Mouse (Mus musculus) limb, embryonic 11.5 days (tissue): ENCODE measurements around the gene Tmem196. TPM values are rescaled to one million over a fixed set of nuclear protein-coding genes. Genes with fewer than 3 reads are reported as not detected.

Experiments used
- ATAC-seq: fragments of 200-750 bp; cut with Nextera tagmentation; 2 replicates; pipeline ENCODE4 v1.8.0; 2017; ENCODE audit warnings: low read depth; ENCODE audit not compliant: insufficient number of reproducible peaks, low FRiP score, low TSS enrichment
- DNase-seq: peaks from one replicate; pipeline ENCODE4 v3.0.0-alpha.2; 2015; ENCODE audit warnings: low spot score
- H3K27ac ChIP-seq: fragments of 300-500 bp; sonication (generic); replicated peaks from 2 replicates; pipeline ENCODE4 v1.5.1; 2014; ENCODE audit warnings: low read depth, mild to moderate bottlenecking, low read length
- H3K27me3 ChIP-seq: fragments of 300-500 bp; sonication (generic); 2 replicates; pipeline ENCODE4 v1.6.1; 2014; ENCODE audit warnings: mild to moderate bottlenecking, low read length, mixed read lengths; ENCODE audit not compliant: control insufficient read depth, insufficient read depth
- H3K36me3 ChIP-seq: fragments of 300-500 bp; sonication (generic); 2 replicates; pipeline ENCODE4 v1.6.1; 2014; ENCODE audit warnings: mild to moderate bottlenecking, low read length, moderate library complexity, mixed read lengths; ENCODE audit not compliant: control insufficient read depth, insufficient read depth
- H3K4me1 ChIP-seq: fragments of 300-500 bp; sonication (generic); 2 replicates; pipeline ENCODE4 v1.6.1; 2014; ENCODE audit warnings: low read length, mixed read lengths; ENCODE audit not compliant: control insufficient read depth, insufficient read depth
- H3K4me2 ChIP-seq: fragments of 300-500 bp; sonication (generic); 2 replicates; pipeline ENCODE4 v1.6.1; 2014; ENCODE audit warnings: low read depth, mild to moderate bottlenecking, moderate library complexity; ENCODE audit not compliant: severe bottlenecking
- H3K4me3 ChIP-seq: fragments of 300-500 bp; sonication (generic); 2 replicates; pipeline ENCODE4 v1.5.1; 2014; ENCODE audit warnings: low read depth, low read length
- H3K9ac ChIP-seq: fragments of 300-500 bp; sonication (generic); 2 replicates; pipeline ENCODE4 v1.6.1; 2014; ENCODE audit warnings: mild to moderate bottlenecking, low read length
- H3K9me3 ChIP-seq: fragments of 300-500 bp; sonication (generic); 2 replicates; pipeline ENCODE4 v1.6.1; 2016; ENCODE audit warnings: low read length; ENCODE audit not compliant: control insufficient read depth
- whole genome bisulfite sequencing: fragments of 180-500 bp; shearing (Covaris S2); extraction: QIAGEN DNeasy Blood & Tissue Kit; methylation state at CpG from one replicate; pipeline ENCODE4 v1.1.7; 2014; 5-methylcytosine and 5-hydroxymethylcytosine counted together
- polyA plus RNA-seq: library from polyadenylated mRNA; unstranded; fragments of >200 nt; fragmentation: Nextera tagmentation; extraction: Ambion mirVana; gene quantifications from 2 replicates; pipeline ENCODE4 v1.2.1, GENCODE M21; 2014

Gene Tmem196
- 0.21 TPM in 1 of 2 replicates, not detected in the other for polyA plus RNA-seq

- no peaks in the 10 kb centered on the region for H3K9me3 ChIP-seq
- H3K36me3 ChIP-seq: no peaks in the 10 kb centered on the region
- peaks cover 9% of the 10 kb centered on the region; the same call in 1 of the 2 replicates for H3K27me3 ChIP-seq
- ATAC-seq: peak; percentile 74; the same call in 1 of the 2 replicates
- H3K27ac ChIP-seq: no peak within 1 kb of the TSS
- 2% methylated on average over 25 of the region's 25 CpGs for WGBS
- peak within 1 kb of the TSS; percentile 29 for H3K4me3 ChIP-seq
- H3K4me1 ChIP-seq: no peaks in the 10 kb centered on the region
- peak within 1 kb of the TSS; percentile 66 for H3K4me2 ChIP-seq
- H3K9ac ChIP-seq: 0 out of 2 replicates have a peak within 1 kb of the TSS, but pooled peaks have one; percentile 12
- DNase-seq: peak; percentile 58
Measured at GRCm38 (mm10) chr12:119945589-119946310, at the start of gene Tmem196. Tmem196 (plus strand) TSS chr12:119945822.

DNA sequence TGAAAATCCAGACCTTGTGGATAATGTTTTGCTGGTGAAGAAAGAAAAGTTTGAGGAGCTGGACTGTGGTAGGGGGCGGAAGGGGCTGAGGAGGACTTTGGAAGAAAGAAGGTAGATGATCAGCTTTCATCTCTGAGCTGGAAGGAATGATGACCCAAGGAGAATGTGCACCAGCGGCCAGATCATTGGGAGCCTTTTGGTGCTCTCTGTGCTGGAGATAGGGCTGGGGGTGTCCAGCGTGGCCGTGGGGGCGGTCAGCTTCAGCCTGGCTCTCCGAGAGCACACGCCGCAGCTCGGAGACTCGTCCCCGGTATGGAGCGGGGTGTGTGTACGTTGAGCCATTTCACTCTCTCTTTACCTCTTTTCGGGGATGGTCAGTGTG is 680 bp downstream of the Tmem196 start:
- Histone ChIP-seq H3K36me3 (no peaks in the 10 kb centered on the region), H3K9me3 (no peaks in the 10 kb centered on the region), H3K4me1 (no peaks in the 10 kb centered on the region), H3K4me2 (peak overlapping the region; percentile 66), H3K27me3 (peaks cover 9% of the 10 kb centered on the region; the same call in 1 of the 2 replicates), H3K27ac (no peak overlapping the region), H3K4me3 (peak overlapping the region; percentile 29), H3K9ac (0 out of 2 replicates have a peak overlapping the region, but pooled peaks have one; percentile 12)
- WGBS: 6% methylated on average over 14 of the region's 14 CpGs
- DNase-seq (peak; percentile 37), ATAC-seq (0 out of 2 replicates have a peak, but pooled peaks have one; percentile 46)

DNA sequence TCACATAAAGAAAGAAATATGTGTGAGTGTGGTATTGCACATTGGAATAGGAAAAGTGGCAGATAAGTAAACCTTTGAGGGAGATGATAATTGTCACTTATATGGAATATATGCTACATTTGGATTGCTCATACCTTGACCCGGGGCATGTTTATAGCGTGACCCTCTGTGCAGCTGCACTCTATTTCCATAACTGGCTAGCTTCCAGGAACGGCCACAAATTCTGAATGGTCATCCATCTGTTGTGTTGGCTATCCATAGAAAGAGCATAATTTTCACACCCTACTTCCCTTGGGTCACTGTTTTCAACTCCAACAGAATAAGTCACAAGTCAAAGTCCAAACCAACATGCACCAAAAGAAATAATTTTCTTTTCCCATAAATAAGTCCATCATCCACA is 11.4 kb downstream of the Tmem196 start:
- Histone ChIP-seq H3K4me1 (no peaks in the 10 kb centered on the region), H3K4me3 (no peak overlapping the region), H3K27me3 (no peaks in the 10 kb centered on the region)

GRCm38 (mm10) chr12:119960730-119961129 is 15.1 kb downstream of the Tmem196 start:
- Histone ChIP-seq H3K36me3 (no peaks in the 10 kb centered on the region), H3K9ac (no peak overlapping the region), H3K4me1 (no peaks in the 10 kb centered on the region), H3K27ac (no peak overlapping the region), H3K4me3 (no peak overlapping the region), H3K27me3 (no peaks in the 10 kb centered on the region), H3K4me2 (no peak overlapping the region), H3K9me3 (no peaks in the 10 kb centered on the region)
- DNase-seq (no peak), ATAC-seq (no peak)
- 84% methylated on average over 1 of the region's 1 CpGs for WGBS

More for the DNA sequence above, 11.4 kb downstream of the Tmem196 start:
- H3K36me3 ChIP-seq: no peaks in the 10 kb centered on the region
- H3K27ac ChIP-seq: no peak overlapping the region
- no peak overlapping the region for H3K9ac ChIP-seq
- no peak for ATAC-seq
- 81% methylated on average over 3 of the region's 3 CpGs for WGBS
- no peak overlapping the region for H3K4me2 ChIP-seq
- no peak for DNase-seq
- H3K9me3 ChIP-seq: no peaks in the 10 kb centered on the region

DNA sequence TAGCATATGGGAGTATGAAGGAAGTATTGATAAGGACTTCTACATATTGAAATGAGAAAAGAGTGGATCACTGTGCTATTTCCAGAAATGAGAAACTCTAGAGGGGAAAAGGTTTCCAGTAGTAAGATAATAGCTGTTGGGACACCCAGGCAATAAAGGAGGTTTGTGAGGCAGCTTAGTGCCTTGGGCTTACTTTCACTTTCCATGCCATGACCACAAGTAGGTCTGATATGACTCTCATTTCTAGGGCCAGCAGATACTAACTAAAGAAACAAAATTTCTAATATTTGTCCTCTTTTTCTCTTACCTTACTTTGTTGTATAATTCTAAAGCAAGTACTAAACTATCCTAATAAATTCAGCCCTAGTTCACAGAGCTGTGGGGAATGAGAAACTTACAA is 19.8 kb downstream of the Tmem196 start:
- H3K36me3 ChIP-seq: no peaks in the 10 kb centered on the region
- H3K4me2 ChIP-seq: no peak overlapping the region
- no peaks in the 10 kb centered on the region for H3K27me3 ChIP-seq
- H3K9me3 ChIP-seq: no peaks in the 10 kb centered on the region
- no peak overlapping the region for H3K4me3 ChIP-seq
- ATAC-seq (no peak), DNase-seq (no peak)
- no peak overlapping the region for H3K9ac ChIP-seq
- H3K4me1 ChIP-seq: no peaks in the 10 kb centered on the region
- H3K27ac ChIP-seq: no peak overlapping the region

- H3K4me2 ChIP-seq: no peak overlapping the region
Measured at GRCm38 (mm10) chr12:119970068-119970467, 24.4 kb downstream of the Tmem196 start.

GRCm38 (mm10) chr12:119981731-119982130 is 36.1 kb downstream of the Tmem196 start:
- Histone ChIP-seq H3K9me3 (no peaks in the 10 kb centered on the region), H3K4me3 (no peak overlapping the region), H3K27me3 (no peaks in the 10 kb centered on the region), H3K27ac (no peak overlapping the region), H3K4me2 (no peak overlapping the region), H3K4me1 (no peaks in the 10 kb centered on the region), H3K36me3 (no peaks in the 10 kb centered on the region), H3K9ac (no peak overlapping the region)
- peak; percentile 50 for DNase-seq
- no peak for ATAC-seq
- WGBS: 0% methylated on average over 2 of the region's 2 CpGs

More at GRCm38 (mm10) chr12:119970068-119970467, 24.4 kb downstream of the Tmem196 start:
- Histone ChIP-seq H3K27me3 (no peaks in the 10 kb centered on the region), H3K9ac (no peak overlapping the region), H3K4me1 (no peaks in the 10 kb centered on the region), H3K9me3 (no peaks in the 10 kb centered on the region), H3K27ac (no peak overlapping the region), H3K4me3 (no peak overlapping the region), H3K36me3 (no peaks in the 10 kb centered on the region)
- ATAC-seq: no peak
- DNase-seq: no peak

GRCm38 (mm10) chr12:119998267-119998666 is 52.6 kb downstream of the Tmem196 start:
- ATAC-seq (no peak), DNase-seq (no peak)
- 74% methylated on average over 1 of the region's 1 CpGs for WGBS

More at GRCm38 (mm10) chr12:119998267-119998666, 52.6 kb downstream of the Tmem196 start:
- H3K27ac ChIP-seq: no peak overlapping the region
- H3K36me3 ChIP-seq: no peaks in the 10 kb centered on the region
- no peaks in the 10 kb centered on the region for H3K27me3 ChIP-seq
- no peak overlapping the region for H3K9ac ChIP-seq
- H3K4me2 ChIP-seq: no peak overlapping the region
- no peaks in the 10 kb centered on the region for H3K9me3 ChIP-seq
- H3K4me1 ChIP-seq: no peaks in the 10 kb centered on the region
- no peak overlapping the region for H3K4me3 ChIP-seq
